Mouse (Mus musculus) embryonic facial prominence, embryonic 15.5 days (tissue): ENCODE data around the gene Magi2. TPM values are rescaled to one million over a fixed set of nuclear protein-coding genes. Genes with fewer than 3 reads are reported as not detected.

Source experiments
- ATAC-seq: fragments of 200-750 bp; cut with Nextera tagmentation; 2 replicates; pipeline ENCODE4 v1.8.0; 2017; ENCODE audit warnings: low read depth, moderate TSS enrichment; ENCODE audit not compliant: insufficient number of reproducible peaks, low FRiP score, low TSS enrichment
- H3K27ac ChIP-seq: fragments of 300-500 bp; sonication (generic); replicated peaks from 2 replicates; pipeline ENCODE4 v1.5.1; 2015; ENCODE audit warnings: mild to moderate bottlenecking, inconsistent platforms
- H3K27me3 ChIP-seq: fragments of 300-500 bp; sonication (generic); 2 replicates; pipeline ENCODE4 v1.6.1; 2015; ENCODE audit warnings: inconsistent platforms
- H3K36me3 ChIP-seq: fragments of 300-500 bp; sonication (generic); 2 replicates; pipeline ENCODE4 v1.6.1; 2015; ENCODE audit warnings: mild to moderate bottlenecking, inconsistent platforms
- H3K4me1 ChIP-seq: fragments of 300-500 bp; sonication (generic); 2 replicates; pipeline ENCODE4 v1.6.1; 2015; ENCODE audit warnings: inconsistent platforms
- H3K4me2 ChIP-seq: fragments of 300-500 bp; sonication (generic); replicated peaks from 2 replicates; pipeline ENCODE4 v1.6.1; 2015; ENCODE audit warnings: mild to moderate bottlenecking, inconsistent platforms
- H3K4me3 ChIP-seq: fragments of 300-500 bp; sonication (generic); replicated peaks from 2 replicates; pipeline ENCODE4 v1.5.1; 2015; ENCODE audit warnings: mild to moderate bottlenecking, inconsistent platforms
- H3K9ac ChIP-seq: fragments of 300-500 bp; sonication (generic); 2 replicates; pipeline ENCODE4 v1.6.1; 2015; ENCODE audit warnings: inconsistent platforms
- H3K9me3 ChIP-seq: fragments of 300-500 bp; sonication (generic); replicated peaks from 2 replicates; pipeline ENCODE4 v1.6.1; 2016; ENCODE audit warnings: inconsistent platforms
- WGBS: fragments of 180-500 bp; shearing (Covaris S2); methylation state at CpG from one replicate; pipeline ENCODE4 v1.1.7; 2015; 5-methylcytosine and 5-hydroxymethylcytosine counted together
- polyA plus RNA-seq: library from polyadenylated mRNA; unstranded; fragments of >200 nt; fragmentation: Nextera tagmentation; extraction: Ambion mirVana; gene quantifications from 2 replicates; pipeline ENCODE4 v1.2.1, GENCODE M21; 2015

Gene Magi2
- polyA plus RNA-seq, 1 experiment from 2014 or later, result 6.8 TPM

- Histone ChIP-seq H3K9ac (no peak overlapping the region), H3K27ac (no peak overlapping the region), H3K4me2 (no peak overlapping the region), H3K4me1 (no peaks in the 10 kb centered on the region), H3K4me3 (no peak overlapping the region), H3K9me3 (no peaks in the 10 kb centered on the region), H3K27me3 (no peaks in the 10 kb centered on the region), H3K36me3 (no peaks in the 10 kb centered on the region)
- WGBS, result 84% methylated on average over 2 of the region's 2 CpGs
- no peak for ATAC-seq
These were observed 1235.5 kb downstream of the Magi2 start for GRCm38 (mm10) chr5:20462376-20462775.

GRCm38 (mm10) chr5:20469721-20470120 lies 1242.9 kb downstream of the Magi2 start:
- Histone ChIP-seq H3K4me3 (no peak overlapping the region), H3K27ac (no peak overlapping the region), H3K9me3 (no peaks in the 10 kb centered on the region), H3K4me2 (no peak overlapping the region), H3K36me3 (no peaks in the 10 kb centered on the region), H3K4me1 (no peaks in the 10 kb centered on the region), H3K9ac (no peak overlapping the region), H3K27me3 (no peaks in the 10 kb centered on the region)
- WGBS, result 73% methylated on average over 3 of the region's 3 CpGs
- ATAC-seq, result no peak

DNA sequence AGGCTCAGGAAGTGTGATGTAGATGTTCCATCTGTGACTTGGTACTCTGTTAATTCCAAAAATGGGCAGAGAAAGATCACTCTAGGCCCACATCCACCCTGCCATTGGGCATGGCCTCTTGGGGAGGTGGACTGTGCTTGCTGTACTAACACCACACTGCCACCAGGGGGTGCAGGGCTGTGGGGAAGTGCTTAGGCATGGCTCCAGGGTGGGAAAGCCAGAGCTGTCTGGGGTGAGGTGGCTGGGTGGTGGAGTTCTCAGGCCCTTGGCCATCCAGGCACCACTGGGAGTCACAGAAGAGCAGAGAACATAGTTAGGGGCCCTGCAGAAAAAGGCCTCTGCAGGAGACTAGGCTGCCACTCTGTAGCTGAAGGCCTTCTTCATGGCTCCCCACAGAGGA lies 1243.6 kb downstream of the Magi2 start:
- H3K4me3 ChIP-seq, result no peak overlapping the region
- no peaks in the 10 kb centered on the region for H3K9me3 ChIP-seq
- H3K9ac ChIP-seq, result no peak overlapping the region
- ATAC-seq, result peak; percentile 34; the same call in 1 of the 2 replicates
- H3K4me1 ChIP-seq, result no peaks in the 10 kb centered on the region
- no peaks in the 10 kb centered on the region for H3K27me3 ChIP-seq
- H3K27ac ChIP-seq, result no peak overlapping the region
- no peak overlapping the region for H3K4me2 ChIP-seq
- H3K36me3 ChIP-seq, result no peaks in the 10 kb centered on the region

- ATAC-seq, result no peak
- no peak overlapping the region for H3K27ac ChIP-seq
- H3K36me3 ChIP-seq, result no peaks in the 10 kb centered on the region
- no peak overlapping the region for H3K4me2 ChIP-seq
- H3K4me1 ChIP-seq, result no peaks in the 10 kb centered on the region
- no peaks in the 10 kb centered on the region for H3K9me3 ChIP-seq
- H3K4me3 ChIP-seq, result no peak overlapping the region
- no peak overlapping the region for H3K9ac ChIP-seq
- 85% methylated on average over 7 of the region's 7 CpGs for whole genome bisulfite sequencing
- H3K27me3 ChIP-seq, result no peaks in the 10 kb centered on the region
These were observed 1257.7 kb downstream of the Magi2 start for GRCm38 (mm10) chr5:20484505-20484904.

DNA sequence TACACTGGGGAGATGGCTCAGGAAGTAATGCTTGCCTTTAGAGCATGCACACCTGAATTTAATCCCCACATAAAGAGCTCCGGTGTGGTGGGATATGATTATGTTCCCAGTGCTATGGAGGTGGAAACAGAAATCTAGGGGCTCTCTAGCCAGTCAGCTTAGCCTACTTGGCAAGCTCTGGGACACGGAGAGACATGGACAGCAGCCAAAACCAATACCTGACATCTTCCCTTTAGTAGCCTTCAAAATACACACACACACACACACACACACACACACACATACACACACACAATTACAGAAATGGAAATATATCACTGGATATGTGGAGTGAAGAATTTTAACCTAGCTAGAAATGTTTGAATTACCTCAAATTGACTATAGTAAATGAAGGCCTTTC lies 1265.1 kb downstream of the Magi2 start:
- no peaks in the 10 kb centered on the region for H3K27me3 ChIP-seq
- no peak overlapping the region for H3K4me3 ChIP-seq
- WGBS, result 68% methylated on average over 2 of the region's 2 CpGs
- no peaks in the 10 kb centered on the region for H3K9me3 ChIP-seq
- no peak overlapping the region for H3K9ac ChIP-seq
- no peak overlapping the region for H3K4me2 ChIP-seq
- no peaks in the 10 kb centered on the region for H3K4me1 ChIP-seq
- ATAC-seq, result no peak
- H3K27ac ChIP-seq, result no peak overlapping the region
- H3K36me3 ChIP-seq, result no peaks in the 10 kb centered on the region

GRCm38 (mm10) chr5:20492679-20493078 lies 1265.8 kb downstream of the Magi2 start:
- Histone ChIP-seq H3K9me3 (no peaks in the 10 kb centered on the region), H3K27me3 (no peaks in the 10 kb centered on the region), H3K9ac (no peak overlapping the region), H3K4me2 (no peak overlapping the region), H3K27ac (no peak overlapping the region), H3K4me3 (no peak overlapping the region), H3K4me1 (no peaks in the 10 kb centered on the region), H3K36me3 (no peaks in the 10 kb centered on the region)
- no peak for ATAC-seq
- 87% methylated on average over 7 of the region's 7 CpGs for WGBS

DNA sequence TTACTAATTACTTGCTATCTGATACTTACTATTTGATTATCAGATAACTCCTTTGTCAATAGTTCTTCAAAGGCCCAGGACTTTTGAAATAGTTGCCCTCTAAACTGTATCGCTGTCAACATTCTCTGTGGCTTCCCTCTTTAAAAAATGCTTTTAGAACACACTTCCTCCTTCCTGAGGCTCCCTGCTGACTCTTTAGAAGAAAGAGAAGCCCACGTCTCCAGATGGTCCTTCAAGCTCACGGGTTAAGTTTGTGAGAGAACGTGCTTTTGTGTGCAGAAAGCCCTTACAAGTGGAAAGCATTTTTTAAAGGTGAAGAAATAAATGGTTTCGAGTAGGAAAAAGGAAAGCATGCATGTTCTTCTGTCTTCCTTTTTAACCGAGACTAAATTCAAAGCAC lies 1267.2 kb downstream of the Magi2 start:
- Histone ChIP-seq H3K27me3 (no peaks in the 10 kb centered on the region), H3K4me1 (no peaks in the 10 kb centered on the region), H3K9me3 (no peaks in the 10 kb centered on the region), H3K4me3 (no peak overlapping the region), H3K27ac (no peak overlapping the region), H3K36me3 (no peaks in the 10 kb centered on the region), H3K9ac (no peak overlapping the region), H3K4me2 (no peak overlapping the region)
- no peak for ATAC-seq
- 36% methylated on average over 6 of the region's 6 CpGs for WGBS

DNA sequence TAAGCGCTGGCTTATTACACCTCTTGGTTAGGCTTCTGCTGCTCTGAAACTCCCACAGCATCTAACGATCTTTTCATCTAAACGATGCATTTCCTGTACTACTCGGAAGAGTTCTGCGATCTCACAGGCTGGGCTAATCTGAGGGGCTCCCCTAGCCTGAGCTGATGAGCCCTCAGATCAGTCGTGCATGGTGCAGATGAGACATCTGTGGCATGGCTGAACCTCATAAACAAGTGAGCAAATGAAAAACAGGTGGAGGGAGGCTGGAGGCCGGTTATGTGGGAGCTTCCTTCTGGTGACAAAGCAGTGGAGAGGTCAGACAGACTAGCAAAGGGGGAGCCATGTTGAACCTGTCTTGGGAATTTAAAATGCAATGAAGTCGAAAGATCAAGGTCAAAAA lies 1270.1 kb downstream of the Magi2 start:
- Histone ChIP-seq H3K9me3 (no peaks in the 10 kb centered on the region), H3K9ac (no peak overlapping the region), H3K4me1 (no peaks in the 10 kb centered on the region), H3K27ac (no peak overlapping the region), H3K4me2 (no peak overlapping the region), H3K36me3 (no peaks in the 10 kb centered on the region), H3K4me3 (no peak overlapping the region), H3K27me3 (no peaks in the 10 kb centered on the region)
- no peak for ATAC-seq
- WGBS, result 24% methylated on average over 8 of the region's 8 CpGs

- WGBS, result 73% methylated on average over 9 of the region's 9 CpGs
- no peaks in the 10 kb centered on the region for H3K27me3 ChIP-seq
- no peaks in the 10 kb centered on the region for H3K4me1 ChIP-seq
- H3K4me2 ChIP-seq, result no peak overlapping the region
- no peak overlapping the region for H3K9ac ChIP-seq
- H3K4me3 ChIP-seq, result no peak overlapping the region
- no peak overlapping the region for H3K27ac ChIP-seq
- H3K36me3 ChIP-seq, result no peaks in the 10 kb centered on the region
- ATAC-seq, result no peak
- no peaks in the 10 kb centered on the region for H3K9me3 ChIP-seq
These were observed 1272.3 kb downstream of the Magi2 start for GRCm38 (mm10) chr5:20499031-20499600.

DNA sequence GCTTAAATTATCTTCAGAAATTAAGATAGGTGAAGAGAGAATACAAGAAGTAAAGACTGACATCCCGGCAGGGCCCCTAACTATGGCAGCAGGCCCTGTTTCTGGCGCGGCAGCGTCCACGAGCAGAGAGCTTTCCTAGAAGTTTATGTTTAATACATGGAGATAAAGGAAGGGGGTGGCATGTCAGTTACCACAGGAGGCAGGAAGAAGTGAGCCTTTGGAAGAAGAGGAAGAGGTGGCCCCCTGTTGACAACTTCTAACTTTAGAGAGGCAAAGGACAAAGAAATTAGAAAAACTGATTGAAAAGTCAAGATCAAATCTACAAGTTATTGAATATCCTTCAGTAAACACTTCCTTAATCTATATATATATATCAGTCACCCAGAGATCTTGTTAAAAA lies 1281.8 kb downstream of the Magi2 start:
- WGBS, result 71% methylated on average over 5 of the region's 5 CpGs
- no peak overlapping the region for H3K27ac ChIP-seq
- H3K9me3 ChIP-seq, result no peaks in the 10 kb centered on the region
- no peak overlapping the region for H3K4me2 ChIP-seq
- no peak for ATAC-seq
- no peaks in the 10 kb centered on the region for H3K27me3 ChIP-seq
- H3K4me1 ChIP-seq, result no peaks in the 10 kb centered on the region
- H3K9ac ChIP-seq, result no peak overlapping the region
- H3K36me3 ChIP-seq, result no peaks in the 10 kb centered on the region
- H3K4me3 ChIP-seq, result no peak overlapping the region

DNA sequence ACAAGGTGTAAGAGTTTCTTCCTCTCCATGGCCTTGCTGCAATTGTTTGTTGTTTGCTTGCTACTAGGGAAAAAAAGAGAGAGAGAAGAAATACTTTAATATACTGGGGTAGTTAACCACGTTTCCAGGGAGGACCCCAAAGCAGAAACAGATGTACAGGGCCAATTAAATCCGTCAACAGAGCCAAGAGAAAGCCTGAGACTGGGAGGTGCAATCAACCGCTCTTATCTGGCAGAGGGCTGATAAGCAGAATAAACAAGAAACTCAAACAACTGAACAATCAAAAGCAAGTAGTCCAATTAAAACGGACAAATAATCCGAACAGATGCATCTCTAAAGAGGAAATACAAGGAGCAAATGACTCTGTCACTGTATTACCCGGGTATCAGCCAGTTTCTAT lies 1282.8 kb downstream of the Magi2 start:
- H3K36me3 ChIP-seq, result no peaks in the 10 kb centered on the region
- no peaks in the 10 kb centered on the region for H3K9me3 ChIP-seq
- no peak overlapping the region for H3K4me2 ChIP-seq
- H3K9ac ChIP-seq, result no peak overlapping the region
- H3K4me3 ChIP-seq, result no peak overlapping the region
- no peaks in the 10 kb centered on the region for H3K27me3 ChIP-seq
- H3K4me1 ChIP-seq, result no peaks in the 10 kb centered on the region
- no peak for ATAC-seq
- 42% methylated on average over 6 of the region's 6 CpGs for WGBS
- H3K27ac ChIP-seq, result no peak overlapping the region

GRCm38 (mm10) chr5:20512377-20513126 lies 1285.7 kb downstream of the Magi2 start:
- Histone ChIP-seq H3K9ac (no peak overlapping the region), H3K4me1 (no peaks in the 10 kb centered on the region), H3K27ac (no peak overlapping the region), H3K36me3 (no peaks in the 10 kb centered on the region), H3K9me3 (no peaks in the 10 kb centered on the region), H3K4me3 (no peak overlapping the region), H3K4me2 (no peak overlapping the region), H3K27me3 (no peaks in the 10 kb centered on the region)
- WGBS, result 47% methylated on average over 16 of the region's 16 CpGs
- ATAC-seq, result no peak
